Mouse (Mus musculus): ENCODE measurements around the gene Tgfbr2. TPM values are rescaled to one million over a fixed set of nuclear protein-coding genes. Genes with fewer than 3 reads are reported as not detected.
"Not testable (repeated sequence)": the region's sequence is repeated elsewhere in the genome, so short reads cannot be mapped to it uniquely, and the experiment has no call there.

Gene Tgfbr2
- polyA plus RNA-seq, 1 experiment from 2014 or later = 10.3 TPM

GRCm38 (mm10) chr9:116040852-116041251, 134.3 kb downstream of the Tgfbr2 start:
- not testable (repeated sequence) for H3K4me2 ChIP-seq; H3K4me3 ChIP-seq; H3K9me3 ChIP-seq; H3K27me3 ChIP-seq; H3K9ac ChIP-seq; H3K36me3 ChIP-seq; H3K4me1 ChIP-seq (replicated peaks); ATAC-seq (ENCODE audit: low read depth); H3K27ac ChIP-seq (replicated peaks)
- 93% methylated on average over 14 of the region's 14 CpGs for WGBS

GRCm38 (mm10) chr9:116039981-116040380, 135.2 kb downstream of the Tgfbr2 start:
- Histone ChIP-seq H3K4me1 (replicated peaks) (peaks cover 6% of the 10 kb centered on the region; the same call in 1 of the 2 replicates), H3K36me3 (no peaks in the 10 kb centered on the region), H3K9ac (no peak overlapping the region), H3K4me3 (no peak overlapping the region), H3K27ac (replicated peaks) (no peak overlapping the region), H3K4me2 (no peak overlapping the region), H3K27me3 (no peaks in the 10 kb centered on the region), H3K9me3 (no peaks in the 10 kb centered on the region)
- WGBS = 87% methylated on average over 4 of the region's 4 CpGs
- ATAC-seq (ENCODE audit: low read depth) = no peak

- ATAC-seq (ENCODE audit: low read depth) = no peak
Observed at GRCm38 (mm10) chr9:116038275-116038674, 136.9 kb downstream of the Tgfbr2 start.

More at GRCm38 (mm10) chr9:116038275-116038674, 136.9 kb downstream of the Tgfbr2 start:
- no peak overlapping the region for H3K4me2 ChIP-seq
- H3K27me3 ChIP-seq = no peaks in the 10 kb centered on the region
- WGBS = 76% methylated on average over 6 of the region's 6 CpGs
- H3K36me3 ChIP-seq = no peaks in the 10 kb centered on the region
- no peak overlapping the region for H3K9ac ChIP-seq
- no peak overlapping the region for H3K4me3 ChIP-seq
- H3K4me1 ChIP-seq (replicated peaks) = peaks cover 6% of the 10 kb centered on the region; the same call in 1 of the 2 replicates
- no peak overlapping the region for H3K27ac ChIP-seq (replicated peaks)
- H3K9me3 ChIP-seq = no peaks in the 10 kb centered on the region

Data from neural tube, embryonic 13.5 days (tissue).